Mouse (Mus musculus): Measurements from ENCODE around the gene Adh4. TPM values are rescaled to one million over a fixed set of nuclear protein-coding genes. Genes with fewer than 3 reads are reported as not detected.

Adh4 gene
- polyA plus RNA-seq, 1 experiment from 2014 or later = not detected

DNA sequence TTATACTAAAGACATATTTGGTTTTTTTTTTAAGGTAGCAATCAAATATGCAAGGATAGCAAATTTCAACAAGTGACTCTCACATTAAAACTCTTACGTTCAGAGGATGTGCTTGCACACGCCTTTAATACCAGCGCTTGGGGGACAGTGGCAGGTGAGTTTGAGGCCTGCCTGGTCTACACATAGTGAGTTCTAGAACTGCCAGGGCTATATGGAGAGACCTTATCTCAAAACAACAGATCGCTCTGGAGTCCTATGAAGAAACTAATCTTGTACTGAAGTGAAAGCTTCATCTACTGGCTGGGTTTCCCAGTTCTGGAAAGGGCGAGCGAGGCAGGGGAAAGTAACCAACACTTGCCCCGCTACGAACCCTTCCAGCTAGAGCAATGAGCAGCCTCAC, 64.2 kb downstream of the Adh4 start:
- no peaks in the 10 kb centered on the region for H3K27me3 ChIP-seq
- no peak overlapping the region for H3K4me3 ChIP-seq
- WGBS = 93% methylated on average over 8 of the region's 8 CpGs
- H3K27ac ChIP-seq = no peak overlapping the region
- no peak overlapping the region for H3K9ac ChIP-seq
- H3K4me1 ChIP-seq = no peaks in the 10 kb centered on the region
- no peak for ATAC-seq (ENCODE audit: insufficient number of reproducible peaks, insufficient read depth, low FRiP score, low TSS enrichment, low read depth)
- H3K36me3 ChIP-seq = peaks cover 38% of the 10 kb centered on the region
- no peaks in the 10 kb centered on the region for H3K9me3 ChIP-seq
- H3K4me2 ChIP-seq = no peak overlapping the region

Other genes with a start within 250 kb of the Adh4 start
- 0.74 and 0.81 TPM in 2 replicates for gene 4930579F01Rik, start 221.6 kb upstream of the Adh4 start, polyA plus RNA-seq (2015; fragmentation: Nextera tagmentation; extraction: Ambion mirVana)
- 3.1 and 3.6 TPM in 2 replicates for gene Adh7, start 197.7 kb upstream of the Adh4 start, polyA plus RNA-seq (2015; fragmentation: Nextera tagmentation; extraction: Ambion mirVana)
- 7.1 and 14.3 TPM in 2 replicates for gene Adh1, start 154.5 kb upstream of the Adh4 start, polyA plus RNA-seq (2015; fragmentation: Nextera tagmentation; extraction: Ambion mirVana)
- gene Adh6a, start 102.2 kb upstream of the Adh4 start, polyA plus RNA-seq (2015; fragmentation: Nextera tagmentation; extraction: Ambion mirVana) = 0.19 TPM in 1 of 2 replicates, not detected in the other
- gene Adh6b, start 73.7 kb upstream of the Adh4 start, polyA plus RNA-seq (2015; fragmentation: Nextera tagmentation; extraction: Ambion mirVana) = 0.37 and 0.70 TPM in 2 replicates
- 228 and 237 TPM in 2 replicates for gene Adh5, start 27.6 kb downstream of the Adh4 start, polyA plus RNA-seq (2015; fragmentation: Nextera tagmentation; extraction: Ambion mirVana)
- gene Metap1, start 74.0 kb downstream of the Adh4 start, polyA plus RNA-seq (2015; fragmentation: Nextera tagmentation; extraction: Ambion mirVana) = 38.3 and 44.5 TPM in 2 replicates
- gene Eif4e, start 110.7 kb downstream of the Adh4 start, polyA plus RNA-seq (2015; fragmentation: Nextera tagmentation; extraction: Ambion mirVana) = 382 and 420 TPM in 2 replicates